Mouse (Mus musculus) adrenal gland, adult 8-10 months (tissue): Measurements from ENCODE around the gene Stx5a. TPM values are rescaled to one million over a fixed set of nuclear protein-coding genes. Genes with fewer than 3 reads are reported as not detected.
A peak's percentile ranks its signal among the peaks of the same experiment; 100 is the strongest.

Experiments
- DNase-seq: peaks from one replicate; pipeline ENCODE4 v3.0.0; 2022
- total RNA-seq, 4 experiments: library from RNA; stranded (reverse); gene quantifications; 2 replicates each; pipeline ENCODE4 v1.2.4; 2022

Gene Stx5a
- 100 to 1,000 TPM in 3 of 4 experiments, 10 to 100 TPM in 1; 90.9 to 138 (median 118) TPM for total RNA-seq

- DNase-seq: peak; percentile 96
Observed at GRCm38 (mm10) chr19:8741243-8741869, at the start of gene Stx5a. Gene Stx5a (plus strand): TSS chr19:8741413.

- no peak for DNase-seq
Observed at GRCm38 (mm10) chr19:8691871-8692539, 49.2 kb upstream of the Stx5a start.

GRCm38 (mm10) chr19:8692740-8693139 lies 48.5 kb upstream of the Stx5a start:
- no peak for DNase-seq

- no peak for DNase-seq
Observed at GRCm38 (mm10) chr19:8695330-8695729, 45.9 kb upstream of the Stx5a start.

GRCm38 (mm10) chr19:8699652-8700051 lies 41.6 kb upstream of the Stx5a start:
- DNase-seq: no peak

- no peak for DNase-seq
Observed at GRCm38 (mm10) chr19:8702458-8702857, 38.8 kb upstream of the Stx5a start.

- no peak for DNase-seq
Observed at GRCm38 (mm10) chr19:8703571-8703970, 37.6 kb upstream of the Stx5a start.

GRCm38 (mm10) chr19:8705026-8705708 lies 36.0 kb upstream of the Stx5a start:
- DNase-seq: no peak

- DNase-seq: no peak
Observed at GRCm38 (mm10) chr19:8706132-8706667, 35.0 kb upstream of the Stx5a start.

- no peak for DNase-seq
Observed at GRCm38 (mm10) chr19:8706930-8707329, 34.3 kb upstream of the Stx5a start.

- no peak for DNase-seq
Observed at GRCm38 (mm10) chr19:8708954-8709353, 32.3 kb upstream of the Stx5a start.

GRCm38 (mm10) chr19:8710057-8710456 lies 31.2 kb upstream of the Stx5a start:
- DNase-seq: no peak

GRCm38 (mm10) chr19:8711506-8711905 lies 29.7 kb upstream of the Stx5a start:
- no peak for DNase-seq

GRCm38 (mm10) chr19:8711949-8712869 lies 29.0 kb upstream of the Stx5a start:
- DNase-seq: no peak

GRCm38 (mm10) chr19:8712870-8713305 lies 28.3 kb upstream of the Stx5a start:
- DNase-seq: peak; percentile 81

- DNase-seq: peak; percentile 90
Observed at GRCm38 (mm10) chr19:8713306-8713996, 27.8 kb upstream of the Stx5a start.

GRCm38 (mm10) chr19:8713997-8714652 lies 27.1 kb upstream of the Stx5a start:
- no peak for DNase-seq

- DNase-seq: no peak
Observed at GRCm38 (mm10) chr19:8714653-8715481, 26.3 kb upstream of the Stx5a start.

GRCm38 (mm10) chr19:8715868-8716766 lies 25.1 kb upstream of the Stx5a start:
- no peak for DNase-seq
